Mouse (Mus musculus) forebrain, embryonic 13.5 days (tissue): ENCODE results near the gene Prkch. TPM values are rescaled to one million over a fixed set of nuclear protein-coding genes. Genes with fewer than 3 reads are reported as not detected.
A peak's percentile ranks its signal among the peaks of the same experiment; 100 is the strongest.

ENCODE experiments used
- ATAC-seq: fragments of 200-750 bp; cut with Nextera tagmentation; 2 replicates; pipeline ENCODE4 v1.8.0; 2017
- H3K27ac ChIP-seq: fragments of 300-500 bp; sonication (generic); 2 replicates; pipeline ENCODE4 v1.5.1; 2015; ENCODE audit warnings: inconsistent platforms, mild to moderate bottlenecking, moderate library complexity
- H3K27me3 ChIP-seq: fragments of 300-500 bp; sonication (generic); 2 replicates; pipeline ENCODE4 v1.6.1; 2015; ENCODE audit warnings: mild to moderate bottlenecking, inconsistent platforms
- H3K36me3 ChIP-seq: fragments of 300-500 bp; sonication (generic); 2 replicates; pipeline ENCODE4 v1.6.1; 2015; ENCODE audit warnings: mild to moderate bottlenecking, inconsistent platforms; ENCODE audit not compliant: poor library complexity, severe bottlenecking
- H3K4me1 ChIP-seq: fragments of 300-500 bp; sonication (generic); 2 replicates; pipeline ENCODE4 v1.6.1; 2015; ENCODE audit warnings: inconsistent platforms
- H3K4me2 ChIP-seq: fragments of 300-500 bp; sonication (generic); 2 replicates; pipeline ENCODE4 v1.6.1; 2015; ENCODE audit warnings: inconsistent platforms, mild to moderate bottlenecking, moderate library complexity
- H3K4me3 ChIP-seq: fragments of 300-500 bp; sonication (generic); 2 replicates; pipeline ENCODE4 v1.5.1; 2015; ENCODE audit warnings: mild to moderate bottlenecking, inconsistent platforms
- H3K9ac ChIP-seq: fragments of 300-500 bp; sonication (generic); 2 replicates; pipeline ENCODE4 v1.6.1; 2015; ENCODE audit warnings: mild to moderate bottlenecking, inconsistent platforms
- H3K9me3 ChIP-seq: fragments of 300-500 bp; sonication (generic); replicated peaks from 2 replicates; pipeline ENCODE4 v1.6.1; 2016; ENCODE audit warnings: inconsistent platforms
- WGBS: fragments of 180-500 bp; shearing (Covaris S2); methylation state at CpG from one replicate; pipeline ENCODE4 v1.1.7; 2015; 5-methylcytosine and 5-hydroxymethylcytosine counted together
- polyA plus RNA-seq: library from polyadenylated mRNA; unstranded; fragments of >200 nt; fragmentation: Nextera tagmentation; extraction: Ambion mirVana; gene quantifications from 2 replicates; pipeline ENCODE4 v1.2.1, GENCODE M21; 2015

The Prkch gene
- polyA plus RNA-seq, 1 experiment from 2014 or later, result 3.1 TPM

DNA sequence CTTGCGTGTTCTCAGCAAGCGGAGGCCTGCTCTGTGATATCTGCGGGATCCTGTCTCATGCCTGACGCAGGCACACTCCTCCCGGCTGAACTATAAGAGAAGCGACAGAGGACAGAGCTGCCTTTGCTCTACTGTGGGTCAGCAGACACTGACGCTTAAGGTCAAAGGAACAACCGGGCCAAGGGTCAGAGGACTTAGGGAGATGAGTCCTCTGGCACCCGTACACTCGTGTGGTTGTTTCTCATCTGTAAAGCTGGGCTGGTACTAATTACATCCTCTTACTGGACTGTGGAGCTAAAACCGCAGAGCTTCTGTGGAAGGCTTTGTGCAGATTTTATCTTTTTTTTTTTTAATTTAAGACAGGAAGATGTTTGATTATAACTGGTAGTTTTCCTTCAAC, 46.0 kb downstream of the Prkch start:
- 88% methylated on average over 11 of the region's 11 CpGs for WGBS
- no peaks in the 10 kb centered on the region for H3K27me3 ChIP-seq
- no peaks in the 10 kb centered on the region for H3K36me3 ChIP-seq
- ATAC-seq, result no peak
- H3K27ac ChIP-seq, result no peak overlapping the region
- H3K9me3 ChIP-seq, result no peaks in the 10 kb centered on the region
- no peak overlapping the region for H3K4me2 ChIP-seq
- no peak overlapping the region for H3K9ac ChIP-seq
- no peaks in the 10 kb centered on the region for H3K4me1 ChIP-seq
- H3K4me3 ChIP-seq, result no peak overlapping the region

DNA sequence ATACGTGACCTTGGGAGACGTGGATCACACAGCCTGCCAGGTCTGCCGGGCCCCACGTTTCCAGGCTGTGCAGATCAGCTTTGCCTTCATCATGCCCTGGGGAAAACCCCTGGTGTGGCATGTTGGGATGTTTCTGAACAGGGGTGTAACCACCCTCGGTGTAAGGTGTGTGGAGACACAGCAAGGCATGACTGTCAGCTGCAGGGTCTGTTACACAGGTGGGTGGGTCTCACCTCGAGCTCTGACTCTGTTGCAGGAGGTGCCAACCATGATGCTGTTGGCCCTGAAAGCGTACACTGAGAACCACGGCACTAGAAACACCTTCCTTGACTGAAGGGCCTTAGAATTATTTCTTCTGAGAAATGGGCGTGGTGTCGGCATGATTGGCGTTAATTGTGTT, 46.6 kb downstream of the Prkch start:
- no peaks in the 10 kb centered on the region for H3K4me1 ChIP-seq
- no peak overlapping the region for H3K4me3 ChIP-seq
- no peaks in the 10 kb centered on the region for H3K27me3 ChIP-seq
- 86% methylated on average over 11 of the region's 11 CpGs for WGBS
- H3K9me3 ChIP-seq, result no peaks in the 10 kb centered on the region
- no peak overlapping the region for H3K27ac ChIP-seq
- no peak for ATAC-seq
- H3K9ac ChIP-seq, result no peak overlapping the region
- H3K4me2 ChIP-seq, result no peak overlapping the region
- H3K36me3 ChIP-seq, result no peaks in the 10 kb centered on the region

DNA sequence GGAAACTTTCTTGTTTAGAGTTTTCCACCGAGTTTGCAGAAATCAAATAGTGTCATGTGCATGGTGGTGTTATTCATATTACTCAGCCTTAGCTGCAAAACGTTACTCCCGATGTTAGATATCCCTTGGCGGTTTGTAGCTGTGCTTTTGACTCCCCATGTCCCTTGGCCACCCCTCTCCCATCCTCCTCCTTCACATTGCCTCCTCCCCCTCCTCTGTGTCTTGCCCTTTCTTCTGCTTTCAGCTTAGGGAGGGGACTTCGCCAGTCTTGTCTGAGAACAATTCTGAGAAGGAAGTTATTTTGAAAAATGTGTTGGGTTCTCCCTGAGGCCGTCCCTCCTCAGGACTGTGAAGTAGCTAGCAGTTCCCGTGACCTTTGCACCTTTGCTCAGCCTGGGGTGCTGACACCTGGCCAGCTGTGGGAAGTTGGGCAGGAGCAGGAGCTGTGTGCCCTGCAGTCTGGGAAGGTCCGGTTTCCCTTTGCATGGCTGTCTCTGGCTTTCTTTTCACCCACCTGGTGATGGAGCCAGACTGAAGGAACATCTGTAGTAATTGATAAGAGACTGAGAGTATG, 48.2 kb downstream of the Prkch start:
- Histone ChIP-seq H3K4me2 (no peak overlapping the region), H3K9ac (no peak overlapping the region), H3K36me3 (no peaks in the 10 kb centered on the region), H3K27me3 (no peaks in the 10 kb centered on the region), H3K4me3 (no peak overlapping the region), H3K27ac (no peak overlapping the region), H3K9me3 (no peaks in the 10 kb centered on the region), H3K4me1 (no peaks in the 10 kb centered on the region)
- 22% methylated on average over 8 of the region's 8 CpGs for WGBS
- no peak for ATAC-seq

DNA sequence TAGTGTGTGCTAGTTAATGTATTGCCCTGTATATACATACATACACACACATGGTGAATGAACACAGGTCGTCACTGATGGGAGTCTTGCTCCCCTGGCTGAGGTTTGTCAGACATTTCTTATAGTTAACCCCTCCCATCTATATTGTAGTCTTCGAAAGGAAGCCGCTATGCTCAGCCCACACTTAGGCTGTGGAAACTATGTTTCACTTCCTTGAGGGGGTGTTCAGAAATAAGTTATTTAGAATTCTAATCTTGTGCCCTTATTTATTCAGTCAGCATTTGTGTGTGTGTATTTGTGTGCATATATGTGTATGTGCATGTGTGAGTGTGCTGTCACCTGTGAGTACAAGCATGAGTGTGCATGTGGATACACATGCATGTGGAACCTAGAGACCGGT, 49.1 kb downstream of the Prkch start:
- H3K9ac ChIP-seq, result no peak overlapping the region
- no peak overlapping the region for H3K4me2 ChIP-seq
- H3K4me3 ChIP-seq, result no peak overlapping the region
- no peak for ATAC-seq
- no peaks in the 10 kb centered on the region for H3K27me3 ChIP-seq
- H3K9me3 ChIP-seq, result no peaks in the 10 kb centered on the region
- WGBS, result 92% methylated on average over 4 of the region's 4 CpGs
- no peak overlapping the region for H3K27ac ChIP-seq
- H3K4me1 ChIP-seq, result no peaks in the 10 kb centered on the region
- H3K36me3 ChIP-seq, result no peaks in the 10 kb centered on the region

DNA sequence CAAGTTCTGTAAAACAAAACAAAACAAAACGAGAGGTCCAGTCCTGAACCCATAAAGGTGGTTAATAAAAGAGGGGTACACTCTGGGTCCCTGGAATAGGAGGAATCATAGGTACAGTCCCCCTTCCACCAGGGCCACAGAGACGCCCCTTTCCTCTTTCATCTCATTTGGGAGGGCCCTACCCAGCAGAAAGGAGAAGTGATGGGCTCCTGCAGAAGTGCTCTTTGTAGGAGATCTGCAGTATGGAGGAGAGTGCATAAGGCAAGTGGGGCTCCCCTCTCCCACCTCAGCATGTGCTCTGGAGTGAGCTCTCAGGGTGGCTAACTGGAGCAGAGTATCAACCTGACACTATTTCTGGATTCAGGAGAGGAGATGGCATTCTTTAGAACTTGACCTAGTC, 55.0 kb downstream of the Prkch start:
- H3K9ac ChIP-seq, result no peak overlapping the region
- no peak for ATAC-seq
- H3K4me1 ChIP-seq, result no peaks in the 10 kb centered on the region
- no peak overlapping the region for H3K4me3 ChIP-seq
- no peak overlapping the region for H3K4me2 ChIP-seq
- no peak overlapping the region for H3K27ac ChIP-seq
- H3K36me3 ChIP-seq, result no peaks in the 10 kb centered on the region
- WGBS, result 74% methylated on average over 2 of the region's 2 CpGs
- H3K27me3 ChIP-seq, result no peaks in the 10 kb centered on the region
- no peaks in the 10 kb centered on the region for H3K9me3 ChIP-seq

DNA sequence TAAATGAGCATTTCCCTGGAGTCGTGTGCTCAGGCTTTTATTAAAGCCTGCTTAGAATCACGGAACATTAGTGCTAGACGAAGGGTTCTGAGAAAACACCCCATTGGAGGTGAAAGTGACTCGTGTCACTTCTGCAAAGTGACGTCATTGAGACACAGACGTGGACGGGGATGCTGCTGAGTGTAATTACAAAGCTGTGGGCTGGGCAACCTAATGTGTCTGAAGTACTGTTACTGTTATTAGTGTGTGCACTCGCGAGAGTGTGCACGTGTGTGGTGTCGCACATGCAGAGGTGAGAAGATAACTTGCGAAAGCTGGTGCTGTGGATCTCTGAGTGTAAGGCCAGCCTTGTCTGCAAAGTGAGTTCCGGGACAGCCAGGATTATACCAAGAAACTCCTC, 56.6 kb downstream of the Prkch start:
- WGBS, result 66% methylated on average over 13 of the region's 13 CpGs
- Histone ChIP-seq H3K4me3 (no peak overlapping the region), H3K4me1 (no peaks in the 10 kb centered on the region), H3K4me2 (no peak overlapping the region), H3K27ac (no peak overlapping the region), H3K9me3 (no peaks in the 10 kb centered on the region), H3K36me3 (no peaks in the 10 kb centered on the region), H3K9ac (no peak overlapping the region), H3K27me3 (no peaks in the 10 kb centered on the region)
- ATAC-seq, result no peak

DNA sequence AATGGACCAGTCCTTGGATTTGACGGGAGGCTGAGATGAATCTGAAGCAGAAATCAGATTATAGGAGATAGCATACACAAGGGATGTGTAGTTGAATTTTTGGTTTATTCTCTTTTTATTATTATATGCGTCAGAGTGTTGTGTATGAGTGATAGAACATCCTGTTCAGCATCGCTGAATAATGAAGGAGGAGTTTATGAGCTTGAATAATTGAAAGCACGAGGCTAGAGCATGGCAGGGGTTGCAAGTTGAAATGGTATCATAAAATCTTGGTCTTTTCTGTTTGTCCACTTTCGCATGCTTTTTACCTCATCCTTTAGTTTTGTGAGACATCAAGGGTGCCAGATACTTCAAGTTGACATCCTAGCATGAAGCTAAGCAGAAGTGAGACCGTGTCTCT, 60.6 kb downstream of the Prkch start:
- WGBS, result 92% methylated on average over 6 of the region's 6 CpGs

DNA sequence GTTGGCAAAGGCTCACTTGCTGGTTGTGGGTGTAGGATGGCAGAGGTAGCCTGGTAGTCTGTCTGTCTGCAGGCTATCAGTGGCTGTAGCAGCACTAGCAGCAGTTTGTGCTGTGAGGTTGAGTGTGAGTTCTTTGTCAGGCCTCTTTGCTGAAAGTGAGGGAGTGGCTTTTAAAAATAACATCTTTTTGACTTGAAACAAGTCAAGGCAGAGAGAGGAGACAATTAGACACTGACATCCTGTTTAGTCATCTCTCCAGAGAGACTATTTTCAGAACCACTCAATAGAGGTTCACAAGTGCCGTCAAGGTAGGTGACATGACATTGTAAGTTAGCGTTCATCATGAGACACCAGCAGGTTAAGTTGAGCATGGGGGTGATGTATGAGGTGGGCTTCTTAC, 63.1 kb downstream of the Prkch start:
- Histone ChIP-seq H3K4me1 (no peaks in the 10 kb centered on the region), H3K27ac (no peak overlapping the region), H3K27me3 (no peaks in the 10 kb centered on the region), H3K9ac (no peak overlapping the region), H3K9me3 (no peaks in the 10 kb centered on the region), H3K4me3 (no peak overlapping the region), H3K36me3 (no peaks in the 10 kb centered on the region), H3K4me2 (no peak overlapping the region)
- no peak for ATAC-seq
- WGBS, result 92% methylated on average over 2 of the region's 2 CpGs

More for the DNA sequence above, 60.6 kb downstream of the Prkch start:
- Histone ChIP-seq H3K4me2 (no peak overlapping the region), H3K9me3 (no peaks in the 10 kb centered on the region), H3K4me1 (no peaks in the 10 kb centered on the region), H3K36me3 (no peaks in the 10 kb centered on the region), H3K9ac (no peak overlapping the region), H3K27me3 (no peaks in the 10 kb centered on the region), H3K4me3 (no peak overlapping the region), H3K27ac (no peak overlapping the region)
- ATAC-seq, result no peak

DNA sequence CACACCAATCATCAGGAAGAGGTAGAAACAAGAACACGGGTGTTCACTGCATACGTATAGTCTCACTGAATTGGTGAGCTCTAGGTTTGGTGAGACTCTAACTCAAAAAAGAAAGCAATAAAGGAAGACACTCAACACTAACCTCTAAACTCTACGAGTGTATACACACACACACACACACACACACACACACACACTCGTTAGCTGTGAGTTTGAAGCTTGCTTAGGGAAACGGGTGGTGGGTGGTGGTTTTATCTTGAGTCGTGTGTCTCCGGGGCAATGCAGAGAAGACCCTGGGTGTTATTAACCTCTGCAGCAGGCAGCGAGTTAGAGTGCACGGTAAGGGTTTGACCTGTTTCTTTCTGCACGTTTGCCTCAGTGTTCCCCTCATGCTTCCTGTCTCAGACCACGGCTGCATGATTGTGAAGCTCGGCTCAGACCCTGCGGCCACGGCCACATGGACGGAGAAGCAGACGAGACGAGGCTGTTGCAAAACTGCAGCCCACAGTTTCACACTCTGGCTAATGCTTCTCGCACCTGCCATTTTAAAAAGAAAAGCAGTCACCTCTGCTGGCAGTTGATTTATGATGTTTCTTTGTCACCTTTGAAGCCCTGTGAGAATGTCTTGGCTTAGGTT, 72.1 kb downstream of the Prkch start:
- no peak overlapping the region for H3K27ac ChIP-seq
- H3K9me3 ChIP-seq, result no peaks in the 10 kb centered on the region
- no peak for ATAC-seq
- no peak overlapping the region for H3K9ac ChIP-seq
- H3K27me3 ChIP-seq, result no peaks in the 10 kb centered on the region
- H3K4me2 ChIP-seq, result no peak overlapping the region
- no peaks in the 10 kb centered on the region for H3K36me3 ChIP-seq
- no peak overlapping the region for H3K4me3 ChIP-seq
- 82% methylated on average over 18 of the region's 18 CpGs for WGBS
- no peaks in the 10 kb centered on the region for H3K4me1 ChIP-seq

DNA sequence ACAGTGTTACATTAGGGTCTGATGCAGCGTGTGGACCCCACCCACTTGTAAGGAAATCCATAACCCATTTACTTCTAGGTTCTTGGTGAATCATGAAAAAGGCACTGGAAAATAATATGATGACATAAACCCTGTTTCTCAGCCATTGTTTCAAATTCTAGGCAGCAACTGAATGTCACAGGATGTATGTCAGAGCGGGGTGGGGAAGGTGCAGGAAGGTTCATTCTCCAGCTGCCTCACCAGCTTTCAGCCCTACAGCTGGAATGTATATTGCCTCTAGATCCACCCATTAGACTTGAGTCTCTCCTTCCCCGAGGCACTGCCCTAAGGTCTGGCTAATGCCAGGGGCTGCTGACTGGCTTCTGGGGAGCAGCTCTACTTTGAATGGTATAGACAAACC, 78.8 kb downstream of the Prkch start:
- 91% methylated on average over 3 of the region's 3 CpGs for whole genome bisulfite sequencing
- H3K4me1 ChIP-seq, result no peaks in the 10 kb centered on the region
- H3K27ac ChIP-seq, result no peak overlapping the region
- no peak overlapping the region for H3K4me3 ChIP-seq
- H3K27me3 ChIP-seq, result no peaks in the 10 kb centered on the region
- no peak overlapping the region for H3K9ac ChIP-seq
- H3K36me3 ChIP-seq, result no peaks in the 10 kb centered on the region
- no peak for ATAC-seq
- H3K4me2 ChIP-seq, result no peak overlapping the region
- no peaks in the 10 kb centered on the region for H3K9me3 ChIP-seq

DNA sequence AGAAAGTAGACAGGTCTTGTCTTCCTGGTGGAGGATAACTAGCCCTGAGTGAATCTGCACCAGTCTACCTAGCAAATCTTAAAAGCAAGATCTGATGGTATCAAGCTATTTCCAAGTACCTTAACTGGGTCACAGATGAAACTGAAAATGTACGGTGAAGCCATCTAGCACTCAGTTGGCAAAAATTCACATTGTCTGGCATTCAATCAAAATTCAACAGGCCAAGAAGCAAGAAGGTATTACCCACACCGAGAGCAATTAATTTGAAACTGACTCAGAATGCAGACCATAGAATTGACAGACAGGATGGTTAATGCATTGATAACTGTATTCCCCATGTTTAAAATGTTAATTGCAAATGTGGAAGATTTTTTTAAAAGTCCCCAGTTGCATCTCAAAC, 82.1 kb downstream of the Prkch start:
- WGBS, result 84% methylated on average over 2 of the region's 2 CpGs
- Histone ChIP-seq H3K9me3 (no peaks in the 10 kb centered on the region), H3K27ac (no peak overlapping the region), H3K4me2 (no peak overlapping the region), H3K9ac (no peak overlapping the region), H3K4me1 (peaks cover 9% of the 10 kb centered on the region), H3K27me3 (no peaks in the 10 kb centered on the region), H3K4me3 (no peak overlapping the region), H3K36me3 (no peaks in the 10 kb centered on the region)
- ATAC-seq, result no peak

DNA sequence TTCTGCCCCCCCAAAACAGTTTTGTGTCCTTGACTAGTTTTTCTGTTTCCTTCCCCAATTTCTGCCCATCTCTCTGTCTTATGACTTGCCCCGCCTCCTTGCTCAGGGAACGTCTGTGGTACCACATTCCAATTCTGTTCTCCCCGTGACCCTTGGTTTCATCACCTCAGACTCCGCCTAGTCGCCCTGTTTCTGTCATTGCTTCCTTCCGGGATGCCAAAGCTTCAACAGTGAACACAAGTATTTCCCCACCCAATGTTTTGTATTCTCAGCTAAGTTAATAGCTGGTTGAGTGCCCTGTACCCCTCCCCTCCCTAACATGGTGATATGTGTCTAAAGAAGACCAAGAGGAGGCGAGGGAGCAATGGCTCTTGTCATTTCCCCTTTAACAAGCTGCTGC, 83.0 kb downstream of the Prkch start:
- no peak for ATAC-seq
- H3K4me1 ChIP-seq, result peaks cover 16% of the 10 kb centered on the region
- no peaks in the 10 kb centered on the region for H3K27me3 ChIP-seq
- H3K27ac ChIP-seq, result no peak overlapping the region
- no peaks in the 10 kb centered on the region for H3K9me3 ChIP-seq
- H3K9ac ChIP-seq, result no peak overlapping the region
- H3K4me2 ChIP-seq, result no peak overlapping the region
- no peak overlapping the region for H3K4me3 ChIP-seq
- 84% methylated on average over 7 of the region's 7 CpGs for WGBS
- no peaks in the 10 kb centered on the region for H3K36me3 ChIP-seq

DNA sequence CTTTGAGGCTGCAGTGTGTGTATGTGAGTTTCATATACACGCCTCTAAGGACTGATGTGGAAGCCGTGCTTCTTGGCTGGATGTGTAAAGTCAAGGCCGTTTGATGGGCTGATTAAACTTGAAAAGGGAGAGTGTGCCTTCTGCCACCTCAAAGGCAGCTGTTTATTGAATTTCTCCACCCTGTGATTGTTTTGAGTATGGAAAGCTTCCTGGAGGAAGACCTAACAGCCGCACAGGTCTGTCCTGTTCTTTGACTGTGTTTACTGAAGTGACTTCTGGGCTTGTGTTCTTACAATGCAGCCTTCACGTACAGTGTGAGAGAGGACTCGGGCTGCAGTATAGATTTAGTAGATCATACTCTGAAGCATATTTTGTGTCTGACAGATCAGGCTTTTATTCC, 86.1 kb downstream of the Prkch start:
- H3K36me3 ChIP-seq, result no peaks in the 10 kb centered on the region
- H3K9ac ChIP-seq, result no peak overlapping the region
- WGBS, result 76% methylated on average over 6 of the region's 6 CpGs
- ATAC-seq, result no peak
- peaks cover 16% of the 10 kb centered on the region for H3K4me1 ChIP-seq
- no peaks in the 10 kb centered on the region for H3K27me3 ChIP-seq
- no peak overlapping the region for H3K4me2 ChIP-seq
- no peaks in the 10 kb centered on the region for H3K9me3 ChIP-seq
- peak overlapping the region; percentile 25; the same call in 1 of the 2 replicates for H3K27ac ChIP-seq
- no peak overlapping the region for H3K4me3 ChIP-seq
